Mouse (Mus musculus) induced T-regulatory cell, adult 2 months (primary cell): ENCODE results near the gene Hist1h2bn.
"Not testable (repeated sequence)": the region's sequence is repeated elsewhere in the genome, so short reads cannot be mapped to it uniquely, and the experiment has no call there.

Experiments used
- DNase-seq: peaks from one replicate; pipeline ENCODE4 v3.0.0-alpha.2; 2012; ENCODE audit warnings: low read depth

The Hist1h2bn gene

DNA sequence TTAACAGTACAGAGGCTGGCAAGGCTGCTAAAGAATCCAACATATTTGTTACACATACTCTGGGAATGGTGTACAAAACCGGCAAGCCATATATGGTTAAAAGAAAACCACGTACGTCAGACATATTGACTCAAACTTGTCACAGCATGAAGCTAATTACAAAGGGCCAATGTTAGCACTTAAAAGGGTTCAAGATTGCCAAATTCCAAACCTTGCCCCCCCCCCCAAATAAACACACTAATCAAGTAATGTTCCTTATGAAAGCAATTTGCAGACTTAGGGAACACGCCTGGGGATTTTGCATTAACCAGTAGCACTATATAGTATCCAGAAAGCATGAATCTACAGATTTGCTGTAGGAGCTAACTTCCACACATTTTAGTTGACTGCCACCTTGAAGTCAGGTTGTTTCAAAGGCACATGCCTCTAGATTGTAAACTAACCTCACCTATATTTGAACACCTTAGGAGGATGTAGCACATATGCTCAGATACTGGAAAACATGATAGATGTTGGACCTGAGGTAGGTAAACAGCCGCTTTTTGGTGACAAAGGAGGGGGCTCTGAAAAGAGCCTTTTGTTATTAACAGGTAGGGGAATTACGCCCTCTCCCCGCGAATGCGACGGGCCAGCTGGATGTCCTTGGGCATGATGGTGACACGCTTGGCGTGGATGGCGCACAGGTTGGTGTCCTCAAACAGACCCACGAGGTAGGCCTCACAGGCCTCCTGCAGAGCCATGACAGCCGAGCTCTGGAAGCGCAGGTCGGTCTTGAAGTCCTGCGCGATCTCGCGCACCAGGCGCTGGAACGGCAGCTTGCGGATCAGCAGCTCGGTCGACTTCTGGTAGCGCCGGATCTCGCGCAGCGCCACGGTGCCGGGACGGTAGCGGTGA, 28.7 kb downstream of the Hist1h2bn start:
- peak; percentile 73 for DNase-seq

DNA sequence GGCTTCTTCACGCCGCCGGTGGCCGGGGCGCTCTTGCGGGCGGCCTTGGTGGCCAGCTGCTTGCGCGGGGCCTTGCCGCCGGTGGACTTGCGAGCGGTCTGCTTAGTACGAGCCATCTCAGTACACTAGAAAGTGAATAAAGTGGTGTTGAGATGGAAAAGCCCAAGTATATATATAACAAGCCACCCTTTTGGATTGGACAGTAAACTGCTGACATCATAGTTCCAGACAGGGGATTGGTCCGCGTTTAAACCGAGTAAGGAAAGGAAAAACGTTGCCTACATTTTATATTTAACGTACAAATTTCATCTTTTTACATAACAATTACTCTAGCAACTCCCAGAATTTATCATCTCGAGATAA, 29.3 kb downstream of the Hist1h2bn start, which contains the start of gene Hist1h3i:
Hist1h3i (minus strand) TSS at position 116 of the 363 bp plus-strand sequence.
- peak; percentile 94 for DNase-seq

DNA sequence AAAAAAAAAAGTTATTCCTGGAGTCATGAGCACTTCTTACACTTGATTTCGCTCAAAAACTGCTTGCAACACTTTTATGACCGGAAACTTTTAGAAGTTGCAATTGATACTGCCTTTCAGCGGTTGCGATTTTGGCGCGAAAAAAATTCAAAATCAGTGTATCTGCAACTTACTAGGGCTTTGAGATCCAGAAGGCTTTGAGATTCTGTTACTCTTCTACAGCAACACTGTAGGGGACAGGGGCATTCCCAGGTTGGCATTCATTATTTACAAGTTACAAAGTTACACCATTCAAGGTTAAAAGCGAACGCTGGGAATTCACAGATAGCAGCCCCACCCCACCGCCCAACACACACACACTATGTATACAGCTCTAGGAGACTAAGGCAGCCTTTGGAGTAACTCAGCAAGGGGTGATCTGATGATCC, 29.8 kb downstream of the Hist1h2bn start:
- peak; percentile 87 for DNase-seq

DNA sequence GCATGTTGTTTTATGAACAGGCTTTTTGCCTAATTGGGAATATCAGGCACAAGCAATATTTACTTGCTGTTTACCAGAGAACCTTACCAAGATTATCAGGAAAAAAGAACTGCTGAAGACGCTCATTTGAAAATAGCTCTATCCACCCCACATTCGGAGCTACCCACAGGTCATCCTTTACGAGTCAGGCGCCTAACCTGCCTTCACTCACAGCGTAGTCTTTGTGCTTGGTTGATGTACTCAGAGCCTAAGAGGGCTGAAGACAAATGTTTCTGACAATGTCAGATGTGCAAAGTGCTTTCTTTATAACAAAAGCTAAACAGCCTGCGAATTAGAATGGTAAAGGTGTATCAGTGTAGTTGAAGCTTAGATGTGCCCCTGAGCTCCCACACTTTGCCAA, 30.4 kb downstream of the Hist1h2bn start:
- no peak for DNase-seq

DNA sequence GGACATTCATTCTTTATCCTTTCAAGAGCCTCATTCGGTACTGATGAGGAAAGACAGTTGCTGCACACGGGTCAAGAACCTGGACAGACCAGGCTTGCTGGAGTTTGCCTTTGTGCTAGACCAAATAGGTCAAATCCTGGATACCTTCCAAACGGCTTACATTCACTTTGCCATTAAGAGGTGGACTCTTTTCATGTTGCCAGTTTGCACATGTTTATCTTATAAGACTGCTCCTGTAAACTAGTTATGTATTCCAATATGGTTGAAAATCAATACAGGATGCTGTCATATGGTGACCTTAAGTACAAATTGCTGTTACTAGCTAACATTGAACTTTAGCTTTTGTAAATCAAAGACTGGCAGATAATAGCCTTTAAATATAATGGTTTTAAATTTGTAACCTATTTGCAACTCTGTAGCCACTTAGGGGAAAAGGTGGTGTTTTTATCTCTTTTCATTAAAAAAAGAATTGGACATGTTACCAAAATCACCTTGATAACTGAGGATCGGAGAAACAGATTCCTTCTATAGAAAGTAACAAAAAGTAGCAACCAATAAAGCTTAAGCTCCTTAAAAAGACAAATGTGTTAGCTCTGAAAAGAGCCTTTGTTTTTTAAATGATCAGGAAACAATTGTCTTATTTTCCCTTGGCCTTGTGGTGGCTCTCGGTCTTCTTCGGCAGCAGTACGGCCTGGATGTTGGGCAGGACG, 32.4 kb downstream of the Hist1h2bn start:
- peak; percentile 63 for DNase-seq

DNA sequence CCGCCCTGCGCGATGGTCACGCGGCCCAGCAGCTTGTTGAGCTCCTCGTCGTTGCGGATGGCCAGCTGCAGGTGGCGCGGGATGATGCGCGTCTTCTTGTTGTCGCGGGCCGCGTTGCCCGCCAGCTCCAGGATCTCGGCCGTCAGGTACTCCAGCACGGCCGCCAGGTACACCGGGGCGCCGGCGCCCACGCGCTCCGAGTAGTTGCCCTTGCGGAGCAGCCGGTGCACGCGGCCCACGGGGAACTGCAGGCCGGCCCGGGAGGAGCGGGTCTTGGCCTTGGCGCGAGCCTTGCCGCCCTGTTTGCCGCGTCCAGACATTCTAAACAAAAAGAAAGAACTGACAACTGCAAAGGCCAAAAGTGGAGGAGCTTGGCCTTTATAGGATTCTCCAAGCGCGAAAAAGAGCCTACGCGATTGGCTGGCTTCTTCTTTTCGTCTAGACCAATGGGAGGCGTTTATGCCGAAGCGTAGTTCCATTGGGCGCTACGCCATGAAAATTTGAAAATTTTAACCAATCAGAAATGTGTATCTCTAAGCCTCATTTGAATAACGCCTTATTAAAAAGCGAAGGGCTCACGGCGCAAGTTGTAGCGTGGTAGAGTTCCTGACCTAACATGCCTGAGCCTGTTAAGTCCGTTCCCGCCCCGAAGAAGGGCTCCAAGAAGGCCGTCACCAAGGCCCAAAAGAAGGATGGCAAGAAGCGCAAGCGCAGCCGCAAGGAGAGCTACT, 33.1 kb downstream of the Hist1h2bn start, which contains the start of the genes Hist1h2an and Hist1h2bp:
Hist1h2an (minus strand) TSS at position 320 of the 731 bp plus-strand sequence.
Hist1h2bp (plus strand) TSS at position 563 of the 731 bp plus-strand sequence.
- DNase-seq = peak; percentile 97

DNA sequence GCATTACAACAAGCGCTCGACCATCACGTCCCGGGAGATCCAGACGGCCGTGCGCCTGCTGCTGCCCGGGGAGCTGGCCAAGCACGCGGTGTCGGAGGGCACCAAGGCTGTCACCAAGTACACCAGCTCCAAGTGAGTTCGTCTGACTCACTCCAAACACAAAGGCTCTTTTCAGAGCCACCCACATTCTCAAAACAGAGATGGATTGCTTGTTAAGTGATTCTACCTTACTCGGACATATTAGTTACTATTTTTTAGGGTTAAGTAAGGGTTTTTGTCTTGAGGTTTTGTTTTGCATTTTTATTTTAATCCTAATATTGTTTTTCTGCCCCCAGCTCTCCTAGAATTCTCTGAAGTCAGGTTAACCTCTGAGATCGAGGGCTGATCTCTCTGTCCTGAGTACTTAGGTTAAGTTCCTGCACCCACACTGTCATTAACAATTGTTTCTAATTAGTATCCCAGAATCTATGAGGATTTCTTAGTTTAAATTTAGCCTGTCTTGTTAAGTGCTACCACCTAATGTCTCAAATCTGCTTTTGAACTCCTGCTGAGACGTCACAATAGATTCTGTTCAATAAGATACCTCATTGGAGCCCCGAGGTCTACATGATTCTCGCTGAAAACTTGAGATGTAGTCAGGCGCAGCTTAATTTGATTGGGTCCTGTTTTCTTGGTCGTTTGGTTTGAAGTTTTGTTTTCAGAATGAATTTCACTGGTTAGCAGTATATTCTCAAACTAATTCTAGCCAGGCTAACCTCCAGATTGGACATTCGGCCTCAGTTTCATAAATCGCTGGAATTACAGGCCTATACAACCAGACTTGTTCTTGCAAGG, 34.1 kb downstream of the Hist1h2bn start:
- peak; percentile 58 for DNase-seq

DNA sequence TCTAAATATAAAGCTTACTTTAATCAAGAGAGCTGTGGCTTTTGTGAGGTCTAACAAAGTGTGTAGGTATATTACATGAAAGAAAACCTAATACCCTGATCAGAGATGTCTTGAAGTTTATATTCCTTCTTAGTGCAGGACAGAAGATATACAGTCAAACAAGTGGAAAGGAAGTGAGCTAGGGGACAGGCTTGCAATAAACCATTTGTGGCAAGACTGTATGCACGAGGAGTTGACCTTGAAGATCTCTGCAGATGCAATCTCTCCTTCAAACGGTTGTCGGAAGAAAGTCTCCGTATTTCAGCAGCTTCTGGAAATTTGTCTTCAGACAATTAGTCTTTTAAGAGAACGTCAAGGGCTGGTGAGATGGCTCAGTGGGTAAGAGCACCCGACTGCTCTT, 36.0 kb downstream of the Hist1h2bn start:
- no peak for DNase-seq

DNA sequence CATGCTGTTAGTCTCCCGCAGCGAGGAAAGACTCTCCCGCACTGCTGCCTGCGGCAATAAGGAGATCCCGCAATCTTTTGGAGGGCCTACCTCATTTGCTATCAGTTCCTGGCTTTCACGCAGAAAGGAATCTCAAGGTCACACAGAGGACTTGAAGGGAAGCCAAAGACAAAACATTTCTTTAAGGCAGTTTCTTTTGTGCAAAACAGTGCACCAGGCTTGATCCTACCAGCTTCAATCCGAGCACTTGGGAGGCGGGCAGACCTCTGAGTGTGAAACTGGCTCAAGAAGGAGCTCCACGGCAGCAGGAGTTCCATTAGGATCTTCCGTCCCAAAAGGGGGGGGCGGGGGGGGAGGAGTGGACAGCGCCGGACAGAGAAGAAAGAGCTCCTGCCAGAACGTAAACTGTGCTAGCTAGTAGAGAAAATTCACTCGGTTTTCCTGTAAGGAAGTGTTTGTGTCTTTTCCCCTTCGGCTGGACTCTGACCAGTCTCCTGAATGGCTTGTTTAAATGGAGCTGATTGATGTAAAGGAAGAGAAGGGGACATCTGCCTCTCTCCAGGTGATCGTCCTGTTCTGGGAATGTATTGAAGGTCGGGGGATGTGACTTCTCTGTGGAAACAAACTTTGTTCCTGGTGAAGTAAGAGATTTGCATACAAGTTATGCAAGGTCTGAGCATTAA, 36.8 kb downstream of the Hist1h2bn start:
- DNase-seq = no peak

DNA sequence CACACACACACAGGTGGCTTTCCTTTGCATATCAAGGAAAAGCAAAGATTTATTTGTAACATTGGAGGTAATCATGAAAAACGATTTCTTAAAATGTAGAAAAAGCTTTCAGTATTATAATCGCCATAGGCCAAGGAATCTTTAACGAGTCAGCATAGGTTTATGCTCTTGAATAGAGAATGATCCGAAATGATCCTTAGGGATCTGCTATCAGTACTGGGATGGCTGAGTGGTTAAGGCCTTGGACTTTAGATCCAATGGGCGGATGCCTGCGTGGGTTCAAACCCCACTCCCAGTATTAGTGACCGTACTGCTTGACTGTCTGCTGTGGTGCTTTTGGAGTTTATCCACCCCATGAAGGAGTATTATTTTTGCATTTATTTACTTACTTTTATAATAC, 41.7 kb downstream of the Hist1h2bn start:
- DNase-seq = no peak

DNA sequence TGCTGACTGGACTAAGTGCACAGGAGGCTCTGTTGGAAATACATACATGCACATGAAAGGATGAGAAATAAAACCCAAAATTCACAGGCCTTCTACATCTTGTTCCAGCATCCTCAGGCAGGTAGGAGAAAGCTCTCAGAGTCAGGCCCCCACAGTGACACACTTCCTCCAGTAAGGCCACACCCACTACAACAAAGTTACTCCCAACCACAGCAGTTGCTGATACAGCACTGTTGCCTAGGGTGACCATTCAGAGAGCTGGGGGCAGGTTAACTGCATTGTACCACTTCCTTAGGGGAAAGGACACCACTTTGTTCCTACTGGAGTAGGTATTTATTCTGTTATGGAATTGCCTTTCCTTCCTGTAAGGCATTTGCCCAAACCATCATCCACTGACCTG, 43.2 kb downstream of the Hist1h2bn start:
- DNase-seq = not testable (repeated sequence)

DNA sequence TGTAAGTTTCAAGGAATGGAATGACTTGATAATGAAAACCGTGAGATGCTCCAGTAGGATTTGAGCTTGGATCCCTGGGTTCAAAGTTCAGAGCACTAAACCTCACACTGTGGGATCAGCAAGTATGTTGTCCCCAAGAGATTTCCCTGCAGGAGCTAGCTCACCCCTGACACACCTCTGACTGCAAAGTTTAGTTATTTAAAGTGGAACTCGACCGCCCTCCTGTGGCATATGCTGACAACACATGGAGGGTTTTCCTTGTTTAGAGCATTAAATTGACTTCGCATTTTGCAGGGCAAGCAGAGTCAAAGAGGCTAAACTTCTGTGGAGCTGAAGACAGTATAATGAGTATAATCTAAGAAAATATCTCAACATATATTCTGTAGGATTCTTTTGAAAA, 49.1 kb downstream of the Hist1h2bn start:
- DNase-seq = not testable (repeated sequence)
